Mouse (Mus musculus): Measurements from ENCODE around the gene Hsd11b2. TPM values are rescaled to one million over a fixed set of nuclear protein-coding genes. Genes with fewer than 3 reads are reported as not detected.

The Hsd11b2 gene
- total RNA-seq, 2 experiments from 2014 or later: 0.60 to 2.1 TPM

DNA sequence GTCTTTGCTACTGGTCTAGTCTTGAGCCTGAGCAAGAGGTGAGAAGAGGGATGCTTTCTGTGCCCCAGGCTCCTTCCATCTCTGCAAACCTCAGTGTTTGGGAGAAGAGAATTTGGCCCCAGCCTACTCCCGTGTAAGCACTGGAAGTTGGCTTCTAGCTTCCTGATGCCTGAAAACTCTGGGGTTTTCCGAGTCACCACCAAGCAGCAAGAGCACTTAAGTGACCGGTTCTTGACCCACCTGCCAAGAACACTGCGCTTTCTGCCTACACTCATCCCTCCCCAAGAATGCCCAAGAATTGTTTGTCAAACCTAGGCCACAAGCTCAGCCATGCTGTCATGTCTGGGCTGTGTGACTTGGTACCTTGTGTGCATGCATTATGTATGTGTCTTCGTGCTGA lies 2.0 kb downstream of the Hsd11b2 start:
- intact Hi-C loops (cut with DNase I): no loop called here
- DNase-seq: no peak

DNA sequence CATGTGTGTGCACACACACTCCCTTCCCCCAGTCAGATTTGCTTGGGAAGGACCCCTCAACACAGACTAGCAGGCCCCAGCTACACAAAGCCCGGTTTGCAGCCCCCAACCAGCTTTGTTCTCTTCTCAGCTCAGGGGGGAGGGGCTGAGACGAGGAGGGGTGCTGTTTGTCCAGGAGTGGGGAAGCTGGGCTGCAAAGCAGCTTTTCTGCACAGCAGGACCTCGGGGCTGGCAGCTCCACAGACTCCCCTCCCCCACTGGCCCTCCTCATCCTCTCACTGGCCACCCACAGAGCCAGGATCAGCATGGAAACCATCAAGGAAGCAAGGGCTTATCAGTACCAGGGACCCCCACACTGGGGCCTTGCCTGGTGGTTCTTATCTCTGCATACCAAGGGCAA lies 2.5 kb downstream of the Hsd11b2 start:
- no peak for DNase-seq
- intact Hi-C loops (cut with DNase I): no loop called here

DNA sequence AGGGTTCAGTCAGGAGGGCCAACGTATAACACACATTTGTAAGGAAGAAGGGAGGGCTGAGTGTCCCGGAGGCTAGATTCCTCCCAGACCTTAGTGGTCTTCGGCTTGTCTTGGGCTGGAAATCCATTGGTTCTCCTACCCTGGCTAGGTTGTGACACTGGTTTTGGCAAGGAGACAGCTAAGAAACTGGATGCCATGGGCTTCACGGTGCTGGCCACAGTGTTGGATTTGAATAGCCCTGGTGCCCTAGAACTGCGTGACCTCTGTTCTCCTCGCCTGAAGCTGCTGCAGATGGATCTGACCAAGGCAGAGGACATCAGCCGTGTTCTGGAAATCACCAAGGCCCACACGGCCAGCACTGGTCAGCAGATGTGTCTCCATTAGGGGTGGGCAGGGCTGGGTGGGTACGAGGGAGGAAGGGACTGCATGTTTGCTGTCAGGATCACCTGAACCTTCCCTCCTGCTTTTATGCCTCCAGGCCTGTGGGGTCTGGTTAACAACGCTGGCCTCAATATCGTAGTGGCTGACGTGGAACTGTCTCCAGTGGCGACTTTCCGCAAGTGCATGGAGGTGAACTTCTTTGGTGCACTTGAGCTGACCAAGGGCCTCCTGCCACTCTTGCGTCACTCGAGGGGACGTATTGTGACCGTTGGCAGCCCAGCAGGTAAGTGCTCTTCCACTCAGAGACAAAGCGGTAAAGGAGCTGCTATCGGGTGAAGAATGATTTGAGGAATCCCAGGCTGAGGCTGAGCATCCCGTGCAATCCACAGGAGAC lies 3.6 kb downstream of the Hsd11b2 start:
- no peak for DNase-seq
- intact Hi-C loops (cut with DNase I): no loop called here

DNA sequence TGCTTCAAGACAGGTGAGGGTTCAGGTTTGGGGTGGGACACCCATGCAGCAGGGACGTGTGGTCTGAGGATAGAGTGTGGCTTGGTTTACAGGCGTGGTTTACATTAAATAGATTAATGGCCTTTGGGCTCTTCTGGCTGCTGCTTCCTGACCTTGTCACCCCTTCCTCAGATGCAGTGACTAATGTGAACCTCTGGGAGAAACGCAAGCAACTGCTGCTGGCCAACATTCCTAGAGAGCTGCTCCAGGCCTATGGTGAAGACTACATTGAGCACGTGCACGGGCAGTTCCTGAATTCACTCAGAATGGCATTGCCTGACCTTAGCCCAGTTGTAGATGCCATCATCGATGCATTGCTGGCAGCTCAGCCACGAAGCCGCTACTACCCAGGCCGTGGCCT lies 4.3 kb downstream of the Hsd11b2 start:
- no peak for DNase-seq
- intact Hi-C loops (cut with DNase I): no loop called here

DNA sequence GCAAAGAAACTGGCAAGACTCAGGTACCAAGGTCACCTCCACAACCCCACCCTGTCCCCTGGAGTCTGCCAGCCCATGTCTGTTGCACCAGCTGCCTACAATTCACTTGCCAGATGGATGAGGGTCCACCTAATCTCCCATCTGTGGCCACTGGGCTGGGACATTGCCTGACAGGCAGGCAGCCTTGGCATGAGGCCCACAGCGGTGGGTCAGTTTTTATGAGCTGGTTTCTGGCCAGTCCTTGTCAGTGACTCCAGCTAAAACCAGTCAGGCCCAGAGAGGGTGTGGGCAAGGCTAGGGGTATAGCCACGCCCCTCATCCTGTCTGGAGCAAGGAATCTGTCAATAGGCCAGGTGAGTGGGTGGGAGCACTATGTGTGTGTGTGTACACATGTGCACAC lies 8.6 kb downstream of the Hsd11b2 start:
- DNase-seq: peak in 1 of 2 experiments; percentile 58
- intact Hi-C loops (cut with DNase I): no loop called here

DNA sequence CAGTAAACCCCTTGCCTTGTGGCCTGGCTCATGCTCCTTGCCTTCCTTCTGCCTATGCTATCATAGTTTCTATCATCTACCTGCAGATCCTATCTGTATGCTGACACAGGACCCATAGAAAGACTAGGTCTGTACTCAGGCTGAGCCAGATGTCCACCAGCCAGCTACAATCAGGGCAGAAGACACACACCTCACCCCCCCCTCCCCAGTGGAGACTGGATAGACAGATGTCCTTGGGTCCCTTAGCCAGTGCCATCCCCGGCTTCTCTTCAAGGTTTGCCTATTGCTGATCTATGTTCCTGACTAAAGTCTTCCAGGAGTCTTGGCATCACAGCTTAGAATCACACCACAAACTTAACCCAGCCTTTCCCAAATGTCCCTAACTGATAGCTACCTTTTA lies 9.7 kb downstream of the Hsd11b2 start:
- intact Hi-C loops (cut with DNase I): no loop called here
- no peak for DNase-seq

DNA sequence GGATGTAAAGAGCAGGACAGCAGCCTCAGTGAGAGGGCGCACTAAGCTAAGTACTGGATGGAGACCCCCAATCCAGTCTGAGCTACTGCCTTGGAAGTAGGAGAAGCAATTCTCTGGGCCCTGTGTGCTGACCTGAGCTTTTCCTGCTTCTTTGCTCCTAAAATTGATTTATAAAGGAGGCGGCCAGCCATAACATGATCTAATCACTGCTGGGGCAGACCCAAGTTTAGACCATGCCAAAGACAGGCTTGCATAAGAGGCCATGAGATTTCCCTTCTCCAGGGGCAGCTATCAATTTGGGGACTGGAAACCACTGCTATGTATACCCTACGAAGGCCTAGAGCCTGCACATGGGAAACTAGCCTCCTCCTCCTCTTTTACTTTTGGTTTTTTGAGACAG lies 10.7 kb downstream of the Hsd11b2 start:
- intact Hi-C loops (cut with DNase I): no loop called here
- no peak for DNase-seq

DNA sequence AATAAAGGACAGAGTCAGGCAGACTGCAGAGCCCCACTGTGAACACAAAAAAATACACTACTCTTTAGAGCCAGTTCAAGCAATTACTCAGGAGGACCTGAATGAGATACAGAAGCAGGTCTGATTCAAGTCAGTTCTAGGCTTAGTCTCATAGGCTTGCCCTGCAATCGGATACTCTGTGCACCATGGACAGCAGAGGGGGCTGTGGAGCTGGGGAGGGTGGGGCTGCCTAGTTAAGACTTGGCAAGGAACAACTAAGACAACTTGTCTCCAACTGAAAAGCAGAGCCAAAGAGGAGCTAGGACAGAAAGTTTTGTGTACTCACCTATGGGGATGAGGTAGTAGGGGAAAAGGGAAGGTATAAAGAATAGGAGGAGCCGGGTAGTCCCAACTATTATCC lies 13.2 kb downstream of the Hsd11b2 start:
- DNase-seq: peak; percentile 73 to 81
- intact Hi-C loops (cut with DNase I): loop anchor here (2.0 kb wide), 1 partner anchor 21 kb away; no protein-coding TSS in a partner anchor

DNA sequence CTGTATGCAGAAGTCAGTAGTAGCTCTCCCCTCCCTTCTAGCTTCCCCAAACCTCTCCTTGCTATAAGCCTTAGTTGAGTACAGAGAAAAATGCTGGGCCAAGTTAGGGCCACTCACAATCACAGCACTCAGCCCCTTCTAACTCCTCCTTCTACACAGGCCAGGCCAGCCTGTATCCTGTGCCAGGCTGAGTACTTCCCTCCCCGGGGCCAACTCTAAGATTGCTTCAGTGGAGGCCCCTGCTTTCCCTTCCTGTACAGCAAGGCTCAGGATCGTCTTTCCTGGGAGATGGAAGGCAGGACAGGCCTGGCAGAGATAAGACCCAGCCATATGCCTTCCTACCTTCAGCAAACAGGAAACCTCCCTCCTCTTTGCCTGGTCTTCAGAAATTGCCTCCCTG lies 14.9 kb downstream of the Hsd11b2 start:
- intact Hi-C loops (cut with DNase I): no loop called here
- DNase-seq: peak in 1 of 2 experiments; percentile 48

DNA sequence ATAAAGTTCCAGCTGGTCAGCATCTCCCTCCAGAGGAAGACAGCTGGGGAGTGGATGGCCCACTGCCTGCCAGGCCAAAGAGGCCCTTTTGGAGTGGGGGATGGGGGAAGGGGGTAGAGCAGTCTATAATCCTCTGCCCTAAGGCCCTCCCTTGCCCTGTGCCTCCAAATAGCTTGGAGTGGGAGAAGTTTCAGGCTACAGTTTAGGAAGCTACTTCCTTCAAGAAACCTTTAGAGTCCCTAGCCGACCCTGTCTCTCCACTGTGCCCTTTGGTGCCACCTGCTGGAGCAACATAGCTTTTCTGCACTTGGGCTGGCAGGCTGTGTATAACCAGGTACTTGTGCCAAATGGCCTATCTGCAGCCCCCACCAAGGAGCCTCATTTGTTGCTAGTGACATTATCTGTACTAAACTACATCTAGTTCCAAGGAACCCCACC lies 15.4 kb downstream of the Hsd11b2 start:
- intact Hi-C loops (cut with DNase I): loop anchor here (1.0 kb wide), 2 partner anchors 18 to 51 kb away; no protein-coding TSS in a partner anchor
- peak; percentile 84 to 90 for DNase-seq

DNA sequence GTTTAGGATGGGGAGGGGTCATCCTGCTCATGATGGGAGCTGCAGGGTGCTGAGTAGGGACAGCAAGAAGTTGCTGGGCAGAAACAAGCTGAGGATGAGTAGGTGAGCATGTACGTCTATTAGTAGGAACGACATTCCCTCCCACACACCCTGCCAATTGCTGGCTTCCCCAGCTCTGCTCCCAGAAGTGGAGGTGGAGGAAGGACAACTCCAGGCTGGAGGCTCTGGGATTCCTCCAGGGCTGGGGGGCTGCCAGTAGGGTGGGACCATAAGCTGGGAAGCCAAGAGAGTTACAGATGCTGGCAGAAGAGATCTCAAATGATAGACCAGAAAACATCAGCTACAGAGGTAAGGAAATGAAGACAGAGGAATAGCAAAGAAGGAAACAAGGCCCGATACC lies 18.0 kb downstream of the Hsd11b2 start:
- no peak for DNase-seq
- intact Hi-C loops (cut with DNase I): loop anchor here (5.0 kb wide), 1 partner anchor 169 kb away; no protein-coding TSS in a partner anchor

DNA sequence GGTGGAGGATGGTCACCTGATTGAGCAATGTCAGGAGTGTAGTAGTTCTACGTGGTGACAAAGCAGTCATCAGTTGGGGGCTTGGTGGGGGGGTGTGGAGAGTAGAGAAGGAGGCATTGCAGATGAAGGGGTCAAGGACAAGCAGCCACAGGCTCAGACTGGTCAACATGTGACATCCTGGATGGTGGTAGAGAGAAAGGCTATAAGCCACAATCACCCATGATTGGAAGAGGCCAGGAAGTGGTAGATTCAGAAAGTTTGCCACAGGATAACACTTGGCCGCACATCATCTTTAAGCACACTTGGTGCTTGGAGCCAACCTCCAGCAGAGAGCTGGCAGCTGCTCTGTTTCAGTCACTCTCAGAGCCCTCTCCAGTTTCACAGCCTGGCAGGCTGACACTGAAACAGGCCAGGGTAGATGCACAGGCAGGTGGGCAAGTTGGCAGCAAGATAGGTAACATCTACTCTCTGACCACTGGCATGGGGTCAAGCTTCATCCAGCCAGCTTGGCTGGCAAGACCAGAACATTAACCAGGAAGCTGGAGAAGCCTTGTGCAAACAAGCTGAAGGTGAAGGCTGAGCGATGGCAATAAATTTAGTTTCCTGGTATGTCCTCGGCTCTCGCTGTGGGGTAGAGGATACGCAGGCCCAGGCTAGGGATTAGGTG lies 18.6 kb downstream of the Hsd11b2 start:
- DNase-seq: no peak
- intact Hi-C loops (cut with DNase I): loop anchor here (5.0 kb wide), 1 partner anchor 170 kb away; no protein-coding TSS in a partner anchor

DNA sequence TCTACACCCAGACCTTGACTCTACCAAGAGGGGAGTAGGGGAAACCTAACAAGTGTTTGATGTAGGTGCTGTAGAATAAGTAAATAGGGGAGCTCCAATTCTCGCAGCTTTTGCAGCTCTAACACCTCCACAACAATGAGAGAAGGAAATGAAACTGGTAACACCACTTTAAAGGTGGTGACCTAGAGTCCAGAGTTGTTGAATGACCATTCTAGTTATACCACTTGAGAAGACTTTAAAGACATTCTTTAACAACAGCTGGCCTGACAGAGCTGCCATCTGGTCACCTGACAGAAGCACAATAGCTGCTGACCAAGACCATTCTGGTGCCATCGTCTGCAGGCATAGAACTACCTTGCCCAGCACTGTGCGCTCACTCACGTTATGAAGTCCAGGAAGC lies 20.4 kb downstream of the Hsd11b2 start:
- intact Hi-C loops (cut with DNase I): loop anchor here (5.0 kb wide), 1 partner anchor 172 kb away; no protein-coding TSS in a partner anchor
- no peak for DNase-seq

DNA sequence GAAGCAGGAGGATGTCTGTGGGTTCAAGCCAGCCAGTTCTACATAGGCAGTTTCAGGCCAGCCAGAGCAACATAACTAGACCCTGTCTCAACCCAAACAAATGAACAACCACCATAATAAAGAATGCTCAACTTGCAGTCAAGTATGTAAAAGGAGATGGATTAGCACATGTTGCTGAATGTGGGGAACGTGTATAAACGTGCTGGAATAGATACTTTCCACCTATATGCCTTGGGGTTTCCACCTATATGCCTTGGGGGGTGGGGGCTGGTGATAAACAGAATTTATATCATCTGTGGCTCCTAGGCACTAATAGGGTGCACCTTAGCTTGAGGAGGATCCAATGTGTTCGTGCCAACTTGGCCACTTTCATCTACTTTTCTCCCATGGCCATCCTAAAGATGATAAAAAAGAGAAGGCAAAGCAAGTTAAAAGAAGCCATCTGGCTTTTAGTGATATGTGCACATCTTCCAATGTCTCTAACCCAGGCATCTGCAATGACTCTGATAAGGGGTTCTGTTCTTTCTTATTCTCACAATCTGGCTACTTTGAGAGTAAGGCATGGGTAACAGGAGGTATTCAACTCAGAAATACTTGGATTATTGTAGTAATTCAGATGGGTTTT lies 23.6 kb downstream of the Hsd11b2 start:
- intact Hi-C loops (cut with DNase I): no loop called here
- DNase-seq: no peak

DNA sequence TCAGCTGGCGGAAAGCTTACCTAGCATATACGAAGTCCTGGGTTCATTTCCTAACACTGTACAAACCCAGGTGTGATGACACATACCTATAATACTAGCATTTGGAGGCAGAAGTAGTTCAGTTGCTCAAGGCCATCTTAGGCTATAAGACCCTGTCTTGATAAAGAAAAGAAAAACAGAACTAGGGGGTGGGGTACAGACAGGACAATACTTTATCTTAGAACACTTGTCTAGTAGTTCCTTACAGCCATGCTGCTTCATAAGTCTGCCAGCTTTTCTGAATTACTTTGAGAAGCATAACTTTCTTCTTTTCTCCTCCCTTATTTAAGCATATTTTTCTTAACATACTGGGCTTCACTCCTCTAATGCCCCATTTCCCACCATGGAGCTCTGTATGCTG lies 24.3 kb downstream of the Hsd11b2 start:
- intact Hi-C loops (cut with DNase I): no loop called here
- no peak for DNase-seq

DNA sequence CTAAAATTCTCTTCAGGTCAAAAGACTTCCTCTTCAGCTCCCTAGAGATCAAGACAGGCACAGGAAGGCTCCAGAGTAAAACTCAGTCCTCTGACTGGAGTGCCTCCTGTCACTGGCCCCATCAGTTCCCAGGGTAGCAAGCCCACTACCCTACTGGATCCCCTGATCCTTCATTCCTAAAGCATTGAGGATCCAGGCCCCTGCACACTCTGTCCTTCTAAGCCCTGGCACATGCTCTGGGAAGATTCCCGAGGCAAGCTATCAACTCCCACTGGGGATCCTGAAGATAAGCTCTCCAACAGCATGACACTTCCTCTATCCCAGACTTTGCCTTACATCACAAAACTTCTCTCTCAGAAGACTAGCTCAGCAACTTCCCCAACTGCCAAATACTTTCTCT lies 25.1 kb downstream of the Hsd11b2 start:
- intact Hi-C loops (cut with DNase I): no loop called here
- no peak for DNase-seq

DNA sequence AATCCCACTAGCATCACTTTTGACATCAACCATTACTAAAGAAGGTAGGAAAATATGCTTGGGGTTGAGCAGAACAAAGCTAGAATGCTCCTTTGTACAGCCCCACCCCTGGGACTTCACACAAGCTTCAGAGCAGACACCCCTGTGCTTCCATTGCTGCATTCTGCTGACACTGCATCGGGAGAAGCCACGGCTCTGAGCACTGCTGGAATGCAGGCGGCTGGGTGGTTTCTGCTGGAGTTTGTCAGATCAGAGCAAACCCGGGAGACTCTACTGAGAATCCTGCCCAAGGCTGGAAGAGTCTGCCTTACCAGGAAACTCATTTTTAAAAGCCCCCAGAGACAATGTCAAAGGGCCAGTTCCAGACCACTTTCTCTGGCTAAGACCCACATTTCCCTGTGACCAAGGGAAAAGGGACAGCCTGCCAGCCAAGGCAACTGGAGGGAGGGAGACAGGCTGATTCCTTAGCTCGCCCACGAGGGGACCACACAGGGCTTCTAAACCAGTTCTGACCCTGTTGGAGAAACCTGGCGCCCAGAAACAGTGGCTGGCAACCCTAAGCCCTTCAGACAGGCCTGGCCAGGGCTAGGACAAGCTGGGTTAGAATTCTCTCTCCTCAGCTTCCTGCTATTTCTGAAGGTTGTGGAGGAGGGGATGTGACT lies 26.1 kb downstream of the Hsd11b2 start:
- intact Hi-C loops (cut with DNase I): no loop called here
- DNase-seq: peak; percentile 51 to 60

DNA sequence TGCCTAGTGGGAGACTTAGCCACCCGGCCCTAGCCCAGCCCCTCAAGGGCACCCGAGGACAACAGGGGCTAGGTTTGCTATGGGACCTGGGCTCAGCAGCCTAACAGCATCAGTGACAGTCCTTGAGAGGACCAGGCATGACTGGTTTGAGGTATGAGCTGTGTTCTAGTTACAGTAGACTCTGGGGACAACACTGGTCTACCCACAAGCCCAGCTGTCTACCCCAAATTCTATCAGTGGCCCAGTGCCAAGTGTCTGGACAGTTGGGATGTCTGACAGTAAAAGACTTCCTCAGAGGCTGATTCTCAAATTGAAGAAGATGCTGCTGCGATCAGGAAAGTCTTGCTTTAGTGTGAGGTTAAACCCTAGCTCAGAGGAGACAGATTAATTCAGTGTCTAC lies 26.7 kb downstream of the Hsd11b2 start:
- DNase-seq: no peak
- intact Hi-C loops (cut with DNase I): no loop called here

DNA sequence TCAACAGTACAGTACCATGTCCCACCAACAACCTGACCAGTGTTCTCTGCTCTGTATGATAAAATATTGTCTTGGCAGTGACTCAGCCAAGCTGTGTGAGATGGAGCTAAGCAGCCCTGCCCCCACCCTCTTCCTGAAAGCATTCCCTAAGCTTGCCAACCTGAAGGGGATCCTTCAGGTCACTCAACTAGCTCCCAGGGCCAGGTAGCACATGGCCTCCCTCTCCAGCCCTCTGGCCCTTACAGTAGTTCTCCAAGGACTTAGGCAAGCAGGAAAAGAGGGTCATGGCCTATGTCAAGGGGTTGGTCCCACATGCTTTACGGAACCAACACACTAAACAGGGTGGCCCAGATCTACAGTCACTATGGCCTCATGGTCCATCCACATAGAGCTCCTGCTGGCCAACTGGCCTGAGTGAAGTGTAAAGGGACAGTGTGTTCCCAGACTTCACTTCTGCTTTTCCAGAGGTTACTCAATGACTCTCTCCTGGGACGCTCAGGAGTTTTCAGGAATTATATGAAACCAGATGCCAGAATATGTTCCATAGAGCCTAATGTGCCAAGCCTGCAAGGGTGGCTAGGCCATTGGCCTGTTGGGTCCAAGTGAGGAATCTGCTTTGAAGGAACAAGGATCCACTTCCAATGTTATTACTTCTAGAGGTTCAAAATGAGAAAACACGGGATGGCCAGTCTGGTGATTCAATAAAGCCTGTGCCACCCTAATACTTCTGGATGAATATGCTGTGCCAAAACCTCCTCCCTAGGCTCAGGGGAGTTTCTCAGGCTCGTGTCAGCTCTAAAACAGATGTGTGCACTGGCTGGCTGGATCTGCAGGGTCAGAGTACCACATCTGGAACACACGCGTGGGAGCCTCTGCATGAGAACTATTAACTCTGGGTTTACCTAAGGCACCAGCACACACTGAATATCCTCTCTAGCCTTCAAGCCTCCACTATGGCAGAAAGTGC lies 28.1 kb downstream of the Hsd11b2 start:
- DNase-seq: no peak
- intact Hi-C loops (cut with DNase I): no loop called here

DNA sequence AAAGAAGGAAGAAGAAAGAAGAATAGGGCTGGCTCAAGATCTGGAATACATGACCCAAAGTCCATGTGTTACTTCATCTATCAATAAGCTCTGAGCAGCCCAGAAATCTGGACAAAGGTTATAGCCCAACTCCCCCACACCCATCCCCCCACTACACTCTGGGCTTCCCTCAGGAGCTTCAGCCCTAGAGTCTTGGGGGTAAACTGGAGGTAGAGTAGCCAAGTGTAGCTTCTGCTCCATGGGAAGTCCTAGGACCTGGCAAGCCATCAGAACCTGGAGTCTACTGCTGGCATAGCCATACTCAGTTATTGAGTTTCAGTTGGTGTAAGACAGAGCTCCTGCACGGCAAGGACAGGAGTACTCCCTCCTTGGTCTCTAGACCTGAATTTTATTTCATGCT lies 31.0 kb downstream of the Hsd11b2 start:
- DNase-seq: no peak
- intact Hi-C loops (cut with DNase I): no loop called here

All from heart, postnatal 10 days (tissue).